ENCODE assay signal across 13 mouse cellular contexts in genomic region chr1:65440156-65440555, GRCm38 (mm10).
DNase-seq lines count a peak whose midpoint lies in the region; ATAC-seq lines count a peak whose summit lies in the region.
"Had no signal": no experiment of that assay in that cellular context is flagged by ENCODE, and none has a peak within 500 bp of the region (broad histone marks: within the 10 kb centered on the region; RNA-seq: fewer than 3 reads in every experiment).

No protein-coding gene starts in this region.

- peak; percentile 11 for DNase-seq in hindbrain, embryonic 10.5 days (ENCODE audit: low spot score)
- peak; percentile 2 for DNase-seq in forelimb bud, embryonic 11.5 days (ENCODE audit: low read depth, low spot score)
- peak; percentile 60 for DNase-seq in kidney, postnatal 14 days
- peak; percentile 1 for DNase-seq in lung, postnatal 14 days
- DNase-seq in adrenal gland, postnatal 4 days (ENCODE audit: low spot score in 2 of 2) = no peak

- no peaks in the 10 kb centered on the region for H3K27me3 ChIP-seq in hindbrain, embryonic 10.5 days (ENCODE audit: insufficient read depth, poor library complexity, severe bottlenecking)
- H3K27me3 ChIP-seq in hindbrain, embryonic 16.5 days (replicated peaks; ENCODE audit: control insufficient read depth, insufficient read depth, low read length) = no peaks in the 10 kb centered on the region
- no peaks in the 10 kb centered on the region for H3K27me3 ChIP-seq in forebrain, embryonic 15.5 days
- H3K27me3 ChIP-seq in forebrain, embryonic 16.5 days (replicated peaks; ENCODE audit: control insufficient read depth, insufficient read depth, low read length) = no peaks in the 10 kb centered on the region
- H3K27me3 ChIP-seq: CH12.LX; forebrain, embryonic 12.5 days; heart, embryonic 15.5 days; neural tube, embryonic 13.5 days had no signal

- no peak overlapping the region for H3K27ac ChIP-seq in hindbrain, embryonic 10.5 days
- H3K27ac ChIP-seq in hindbrain, embryonic 16.5 days (ENCODE audit: low read depth, low read length) = no peak overlapping the region
- no peak overlapping the region for H3K27ac ChIP-seq in forebrain, embryonic 15.5 days (replicated peaks)
- no peak overlapping the region for H3K27ac ChIP-seq in forebrain, embryonic 16.5 days (ENCODE audit: low read length)
- H3K27ac ChIP-seq: forebrain, embryonic 12.5 days; heart, embryonic 15.5 days; liver, embryonic 14.5 days; neural tube, embryonic 13.5 days had no signal

- H3K4me1 ChIP-seq in hindbrain, embryonic 10.5 days (replicated peaks) = no peaks in the 10 kb centered on the region
- no peaks in the 10 kb centered on the region for H3K4me1 ChIP-seq in hindbrain, embryonic 16.5 days (ENCODE audit: control insufficient read depth, insufficient read depth, low read depth, low read length)
- no peaks in the 10 kb centered on the region for H3K4me1 ChIP-seq in forebrain, embryonic 15.5 days
- H3K4me1 ChIP-seq in forebrain, embryonic 16.5 days (replicated peaks; ENCODE audit: control insufficient read depth, insufficient read depth, low read length) = no peaks in the 10 kb centered on the region
- H3K4me1 ChIP-seq: forebrain, embryonic 12.5 days; heart, embryonic 15.5 days; neural tube, embryonic 13.5 days had no signal

- no peak for ATAC-seq in hindbrain, embryonic 16.5 days
- ATAC-seq in forebrain, embryonic 15.5 days (replicated peaks) = no peak
- ATAC-seq in forebrain, embryonic 16.5 days = no peak

- no peaks in the 10 kb centered on the region for H3K9me3 ChIP-seq in hindbrain, embryonic 10.5 days
- H3K9me3 ChIP-seq in hindbrain, embryonic 16.5 days (ENCODE audit: control insufficient read depth, low read length) = no peaks in the 10 kb centered on the region
- H3K9me3 ChIP-seq in forebrain, embryonic 15.5 days = no peaks in the 10 kb centered on the region
- no peaks in the 10 kb centered on the region for H3K9me3 ChIP-seq in forebrain, embryonic 16.5 days (ENCODE audit: control insufficient read depth, low read length)
- H3K9me3 ChIP-seq: forebrain, embryonic 12.5 days; heart, embryonic 15.5 days; neural tube, embryonic 13.5 days had no signal

- 86% methylated on average over 3 of the region's 3 CpGs for WGBS in hindbrain, embryonic 10.5 days
- 85% methylated on average over 3 of the region's 3 CpGs for WGBS in hindbrain, embryonic 16.5 days
- WGBS in forebrain, embryonic 15.5 days = 97% methylated on average over 3 of the region's 3 CpGs
- 98% methylated on average over 3 of the region's 3 CpGs for WGBS in forebrain, embryonic 16.5 days

- no peak overlapping the region for H3K4me3 ChIP-seq in hindbrain, embryonic 10.5 days
- H3K4me3 ChIP-seq in hindbrain, embryonic 16.5 days (ENCODE audit: low read length) = no peak overlapping the region
- H3K4me3 ChIP-seq in forebrain, embryonic 15.5 days = no peak overlapping the region
- H3K4me3 ChIP-seq in forebrain, embryonic 16.5 days (replicated peaks; ENCODE audit: low read length) = no peak overlapping the region
- H3K4me3 ChIP-seq: forebrain, embryonic 12.5 days; heart, embryonic 15.5 days; neural tube, embryonic 13.5 days had no signal

- no peak overlapping the region for H3K9ac ChIP-seq in hindbrain, embryonic 16.5 days (ENCODE audit: low read depth, low read length)
- no peak overlapping the region for H3K9ac ChIP-seq in forebrain, embryonic 15.5 days (replicated peaks)
- H3K9ac ChIP-seq in forebrain, embryonic 16.5 days (replicated peaks; ENCODE audit: low read depth, low read length) = no peak overlapping the region
- H3K9ac ChIP-seq: forebrain, embryonic 12.5 days; heart, embryonic 15.5 days; liver, embryonic 14.5 days; neural tube, embryonic 13.5 days had no signal

- H3K36me3 ChIP-seq in hindbrain, embryonic 10.5 days = no peaks in the 10 kb centered on the region
- no peaks in the 10 kb centered on the region for H3K36me3 ChIP-seq in hindbrain, embryonic 16.5 days (ENCODE audit: control insufficient read depth, insufficient read depth, low read length)
- no peaks in the 10 kb centered on the region for H3K36me3 ChIP-seq in forebrain, embryonic 15.5 days
- H3K36me3 ChIP-seq in forebrain, embryonic 16.5 days (ENCODE audit: control insufficient read depth, insufficient read depth) = no peaks in the 10 kb centered on the region
- H3K36me3 ChIP-seq: forebrain, embryonic 12.5 days; heart, embryonic 15.5 days; neural tube, embryonic 13.5 days had no signal

- no peak overlapping the region for H3K4me2 ChIP-seq in hindbrain, embryonic 16.5 days (ENCODE audit: low read length)
- H3K4me2 ChIP-seq in forebrain, embryonic 15.5 days (replicated peaks) = no peak overlapping the region
- no peak overlapping the region for H3K4me2 ChIP-seq in forebrain, embryonic 16.5 days (ENCODE audit: low read length)
- H3K4me2 ChIP-seq: forebrain, embryonic 12.5 days; heart, embryonic 15.5 days; neural tube, embryonic 13.5 days had no signal

Comparison
In these comparisons a context has a peak if more than half of its experiments do, and no peak if none do; other contexts are left out.
1. DNase-seq: peak in hindbrain, embryonic 10.5 days (single experiment), forelimb bud, embryonic 11.5 days (single experiment), kidney, postnatal 14 days (single experiment) and lung, postnatal 14 days (single experiment); none in adrenal gland, postnatal 4 days (0 of 2).